Mouse (Mus musculus) small intestine, adult 2 months (tissue): ENCODE measurements around the gene 2900011O08Rik. TPM values are rescaled to one million over a fixed set of nuclear protein-coding genes. Genes with fewer than 3 reads are reported as not detected.

Experiments used
- H3K27ac ChIP-seq: fragments of 200-500 bp; 2 replicates; pipeline ENCODE4 v1.5.1; 2012; ENCODE audit warnings: low read depth, low read length, control low read depth, inconsistent platforms; ENCODE audit not compliant: insufficient read depth
- H3K27me3 ChIP-seq: fragments of 200-500 bp; 2 replicates; pipeline ENCODE4 v1.6.1; 2012; ENCODE audit warnings: mild to moderate bottlenecking, moderate library complexity, low read length, inconsistent platforms; ENCODE audit not compliant: control insufficient read depth, insufficient read depth
- H3K36me3 ChIP-seq: fragments of 200-500 bp; 2 replicates; pipeline ENCODE4 v1.6.1; 2012; ENCODE audit warnings: mild to moderate bottlenecking, low read length, control low read depth, inconsistent platforms; ENCODE audit not compliant: control insufficient read depth, insufficient read depth
- H3K4me1 ChIP-seq: fragments of 200-500 bp; 2 replicates; pipeline ENCODE4 v1.6.1; 2012; ENCODE audit warnings: low read length, inconsistent platforms, mixed read lengths; ENCODE audit not compliant: control insufficient read depth, insufficient read depth, insufficient read length
- H3K4me3 ChIP-seq: fragments of 200-500 bp; 2 replicates; pipeline ENCODE4 v1.5.1; 2012; ENCODE audit warnings: low read depth, mild to moderate bottlenecking, control low read depth, inconsistent platforms, low read length, moderate library complexity
- CTCF ChIP-seq: fragments of 200-500 bp; IDR thresholded peaks from 2 replicates; pipeline ENCODE4 v1.5.1; 2012; ENCODE audit warnings: low read depth, mild to moderate bottlenecking, control low read depth, inconsistent platforms, low read length, moderate library complexity, mixed read lengths; ENCODE audit not compliant: insufficient replicate concordance, insufficient read length; ENCODE audit errors: extremely low read depth
- POLR2A ChIP-seq: fragments of 200-500 bp; IDR thresholded peaks from 2 replicates; pipeline ENCODE4 v1.6.1; 2012; ENCODE audit warnings: low read depth, mild to moderate bottlenecking, control low read depth, inconsistent platforms, low read length, moderate library complexity
- whole genome bisulfite sequencing: fragments of 180-500 bp; shearing (Covaris S2); methylation state at CpG from one replicate; pipeline ENCODE4 v1.1.7; 2018; 5-methylcytosine and 5-hydroxymethylcytosine counted together
- polyA plus RNA-seq: library from polyadenylated mRNA; depleted of rRNA; stranded (reverse); fragments of >200 nt; gene quantifications from 2 replicates; pipeline ENCODE4 v1.2.3, GENCODE M21; 2012

2900011O08Rik gene
- polyA plus RNA-seq, 1 experiment: 0.35 TPM

DNA sequence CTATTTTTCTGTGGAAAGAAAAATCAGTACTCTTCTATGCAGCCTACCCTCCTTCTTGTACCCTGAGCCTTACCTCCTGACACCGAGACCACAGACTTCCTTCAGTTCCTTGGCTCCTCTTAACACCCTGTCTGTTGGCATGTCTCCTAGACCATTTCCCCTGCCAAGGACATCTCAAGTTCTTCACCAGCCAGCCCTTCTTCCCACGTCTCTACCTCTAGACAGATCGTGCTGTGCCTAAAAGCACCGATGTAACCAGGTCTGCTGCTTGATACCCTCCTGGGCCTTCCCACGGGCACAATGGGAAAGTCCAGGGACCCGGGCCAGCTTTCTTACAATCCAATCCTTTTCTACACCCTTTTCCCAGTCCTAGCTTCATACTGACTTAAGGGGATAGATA, 119.5 kb downstream of the 2900011O08Rik start:
- 85% methylated on average over 6 of the region's 6 CpGs for WGBS
- peaks cover 12% of the 10 kb centered on the region for H3K36me3 ChIP-seq
- TF ChIP-seq POLR2A: no peak
- no peak for TF ChIP-seq CTCF
- H3K4me3 ChIP-seq: no peak overlapping the region
- no peaks in the 10 kb centered on the region for H3K27me3 ChIP-seq
- H3K27ac ChIP-seq: no peak overlapping the region
- no peaks in the 10 kb centered on the region for H3K4me1 ChIP-seq

DNA sequence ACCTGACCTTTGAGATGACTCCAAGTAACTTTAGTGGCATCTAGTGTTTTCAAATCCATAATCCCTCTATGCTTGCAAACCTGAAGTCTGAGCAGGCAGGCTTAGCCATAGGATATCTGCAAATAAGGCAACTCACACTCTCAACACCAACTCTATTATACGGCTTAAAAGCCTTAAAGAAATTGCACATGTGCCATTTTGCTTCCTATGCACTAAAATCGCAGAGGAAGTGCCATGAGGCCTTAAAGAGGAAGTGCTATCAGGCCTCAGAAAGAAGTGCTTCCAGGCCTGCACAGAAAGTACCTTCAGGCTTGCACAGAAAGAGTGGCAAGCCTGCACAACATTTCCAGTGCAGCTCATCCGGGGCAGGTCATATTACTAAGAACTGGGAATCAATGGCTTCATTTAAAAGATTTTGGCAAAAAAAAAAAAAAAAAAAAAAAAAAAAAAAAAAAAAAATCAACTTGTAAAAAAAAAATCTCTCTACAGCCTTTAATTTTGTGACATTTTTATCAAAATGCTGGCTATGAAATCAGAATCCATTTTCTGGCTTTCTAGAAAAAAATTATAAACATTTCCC, 123.3 kb downstream of the 2900011O08Rik start:
- H3K4me3 ChIP-seq: no peak overlapping the region
- no peak overlapping the region for H3K27ac ChIP-seq
- WGBS: 76% methylated on average over 3 of the region's 3 CpGs
- no peaks in the 10 kb centered on the region for H3K4me1 ChIP-seq
- peaks cover 42% of the 10 kb centered on the region for H3K36me3 ChIP-seq
- H3K27me3 ChIP-seq: no peaks in the 10 kb centered on the region
- TF ChIP-seq POLR2A (no peak), CTCF (no peak)

DNA sequence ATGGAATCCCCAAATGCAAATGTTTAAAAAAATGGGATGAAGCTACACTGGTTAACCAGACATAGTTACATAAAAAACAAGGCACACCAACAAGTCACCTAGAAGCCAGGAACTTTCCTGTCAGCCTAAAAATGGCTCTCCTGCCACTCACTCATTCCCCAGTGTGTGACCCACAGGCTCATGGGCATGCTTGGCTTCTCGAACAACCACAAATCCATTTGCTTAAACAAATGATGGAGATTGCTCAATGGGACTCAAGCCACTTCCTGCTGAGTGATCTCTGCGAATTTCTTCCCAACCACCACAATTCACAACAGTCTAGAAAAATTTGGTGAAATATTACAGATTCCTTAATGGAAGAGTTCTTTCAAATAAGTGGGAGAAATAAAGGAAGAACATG, 124.5 kb downstream of the 2900011O08Rik start:
- H3K36me3 ChIP-seq: peaks cover 48% of the 10 kb centered on the region
- H3K27ac ChIP-seq: no peak overlapping the region
- no peak overlapping the region for H3K4me3 ChIP-seq
- no peak for TF ChIP-seq POLR2A
- TF ChIP-seq CTCF: no peak
- 75% methylated on average over 2 of the region's 2 CpGs for WGBS
- no peaks in the 10 kb centered on the region for H3K4me1 ChIP-seq
- no peaks in the 10 kb centered on the region for H3K27me3 ChIP-seq

DNA sequence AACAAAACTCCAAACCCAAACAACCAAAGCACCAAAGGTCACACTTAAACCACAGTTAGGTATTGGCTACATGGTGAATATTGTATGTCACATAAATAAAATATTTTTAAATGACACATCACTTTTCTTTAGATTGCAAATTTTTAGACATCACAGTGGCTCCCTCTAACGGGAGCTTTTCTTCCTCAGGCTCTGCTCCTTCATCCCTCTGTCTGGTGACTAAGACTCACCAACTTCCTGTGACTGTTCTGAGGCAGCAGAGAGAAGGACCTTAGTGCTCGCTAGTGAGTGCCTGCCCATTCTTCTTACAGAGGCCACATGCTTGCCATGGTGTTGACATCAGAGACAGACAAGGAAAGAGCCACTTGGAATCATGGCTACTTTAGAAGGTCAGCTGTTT, 125.7 kb downstream of the 2900011O08Rik start:
- TF ChIP-seq POLR2A (no peak), CTCF (no peak)
- WGBS: 70% methylated on average over 2 of the region's 2 CpGs
- no peaks in the 10 kb centered on the region for H3K27me3 ChIP-seq
- no peaks in the 10 kb centered on the region for H3K4me1 ChIP-seq
- H3K36me3 ChIP-seq: peaks cover 59% of the 10 kb centered on the region
- H3K4me3 ChIP-seq: no peak overlapping the region
- no peak overlapping the region for H3K27ac ChIP-seq

DNA sequence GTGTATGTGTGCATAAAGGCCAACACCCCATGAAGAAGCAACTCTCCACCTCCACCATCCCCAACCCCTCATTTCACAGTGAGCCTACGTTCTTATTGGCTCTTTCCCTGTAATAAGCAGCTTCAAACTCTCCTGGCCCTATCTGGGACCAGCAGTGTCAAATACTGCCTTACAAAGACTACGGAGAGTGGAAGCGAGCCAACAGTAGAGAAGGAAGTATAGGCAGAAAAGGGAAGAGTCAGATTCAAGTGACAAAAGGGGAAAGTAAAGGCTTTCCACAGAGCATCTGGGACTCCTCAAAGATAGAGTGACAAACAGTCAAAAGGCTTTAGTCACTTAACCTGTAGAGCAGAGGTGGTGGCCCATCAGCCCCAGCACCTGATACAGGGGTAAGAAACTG, 126.3 kb downstream of the 2900011O08Rik start:
- no peak overlapping the region for H3K27ac ChIP-seq
- TF ChIP-seq POLR2A (no peak), CTCF (no peak)
- H3K36me3 ChIP-seq: peaks cover 65% of the 10 kb centered on the region
- no peaks in the 10 kb centered on the region for H3K27me3 ChIP-seq
- H3K4me3 ChIP-seq: no peak overlapping the region
- 90% methylated on average over 3 of the region's 3 CpGs for WGBS
- no peaks in the 10 kb centered on the region for H3K4me1 ChIP-seq

DNA sequence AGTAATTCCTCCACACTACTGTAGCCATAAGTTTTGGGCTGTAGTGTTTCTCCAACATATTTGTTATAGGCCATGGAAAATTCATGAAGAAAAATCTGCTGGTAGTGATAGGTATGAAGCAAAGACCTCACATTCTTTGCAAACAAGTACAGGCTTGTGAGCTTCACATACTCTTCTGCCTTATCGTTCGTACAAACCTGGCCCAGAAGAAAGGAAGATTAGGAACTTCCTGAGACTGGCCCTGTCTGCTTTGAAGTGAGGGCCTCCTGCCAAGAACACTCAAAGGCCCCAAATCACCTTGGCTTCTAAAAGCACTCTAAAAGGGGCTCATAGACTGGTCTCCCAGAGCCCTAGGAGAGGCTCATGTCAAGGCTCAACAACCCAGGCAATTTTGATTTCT, 130.9 kb downstream of the 2900011O08Rik start:
- Histone ChIP-seq H3K4me3 (no peak overlapping the region), H3K4me1 (no peaks in the 10 kb centered on the region), H3K36me3 (peaks cover 67% of the 10 kb centered on the region), H3K27me3 (no peaks in the 10 kb centered on the region), H3K27ac (no peak overlapping the region)
- no peak for TF ChIP-seq POLR2A
- WGBS: 48% methylated on average over 2 of the region's 2 CpGs

DNA sequence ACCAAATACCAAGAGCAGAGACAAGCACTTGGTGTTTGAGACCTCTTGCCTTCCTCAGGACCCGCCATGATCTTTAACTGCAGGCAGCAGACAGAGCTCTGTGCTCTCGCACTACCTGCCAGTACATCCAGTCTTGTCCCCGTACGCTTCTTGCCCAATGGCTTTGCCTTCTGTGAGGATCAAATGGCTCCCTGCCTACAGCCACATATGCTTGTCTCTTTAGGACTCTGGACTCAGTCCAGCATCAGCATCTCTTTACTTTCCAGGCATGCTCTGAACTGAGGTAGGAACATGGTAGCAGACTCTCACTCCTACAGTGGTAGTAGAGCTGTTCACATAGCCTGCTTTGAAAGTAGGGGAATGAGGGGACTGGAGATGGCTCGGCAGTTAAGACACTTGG, 134.5 kb downstream of the 2900011O08Rik start:
- Histone ChIP-seq H3K27ac (no peak overlapping the region), H3K4me1 (no peaks in the 10 kb centered on the region), H3K27me3 (no peaks in the 10 kb centered on the region), H3K4me3 (no peak overlapping the region), H3K36me3 (peaks cover 64% of the 10 kb centered on the region)
- WGBS: 93% methylated on average over 5 of the region's 5 CpGs
- TF ChIP-seq POLR2A (no peak), CTCF (no peak)

DNA sequence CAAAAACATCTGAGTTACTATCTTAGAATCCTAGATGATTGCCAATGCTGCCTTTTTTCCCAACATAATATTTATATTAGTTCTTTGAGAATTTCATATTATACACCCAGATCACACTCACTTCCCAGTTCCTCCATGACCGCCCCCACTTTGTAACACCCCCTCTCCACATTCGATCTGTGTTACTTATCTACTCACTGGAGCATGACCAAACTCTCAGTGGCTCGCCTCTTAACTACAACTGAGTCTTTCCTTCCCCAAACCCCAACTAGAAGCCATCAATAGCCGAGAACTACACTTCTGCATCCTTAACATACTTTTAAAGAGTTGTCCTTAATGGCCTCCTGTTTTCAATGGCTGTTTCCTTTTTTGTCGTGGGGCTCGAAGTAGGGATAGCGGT, 135.2 kb downstream of the 2900011O08Rik start:
- H3K4me3 ChIP-seq: no peak overlapping the region
- no peak overlapping the region for H3K27ac ChIP-seq
- H3K27me3 ChIP-seq: no peaks in the 10 kb centered on the region
- WGBS: 96% methylated on average over 7 of the region's 7 CpGs
- peaks cover 62% of the 10 kb centered on the region for H3K36me3 ChIP-seq
- H3K4me1 ChIP-seq: no peaks in the 10 kb centered on the region
- TF ChIP-seq CTCF (no peak), POLR2A (no peak)
